Mouse (Mus musculus) adipocyte (in vitro differentiated cells): ENCODE measurements around the gene Ern1.
A peak's percentile ranks its signal among the peaks of the same experiment; 100 is the strongest.

Experiments
- DNase-seq: peaks from one replicate; pipeline ENCODE4 v3.0.0-alpha.2; 2016; ENCODE audit warnings: low spot score

Ern1 gene

DNA sequence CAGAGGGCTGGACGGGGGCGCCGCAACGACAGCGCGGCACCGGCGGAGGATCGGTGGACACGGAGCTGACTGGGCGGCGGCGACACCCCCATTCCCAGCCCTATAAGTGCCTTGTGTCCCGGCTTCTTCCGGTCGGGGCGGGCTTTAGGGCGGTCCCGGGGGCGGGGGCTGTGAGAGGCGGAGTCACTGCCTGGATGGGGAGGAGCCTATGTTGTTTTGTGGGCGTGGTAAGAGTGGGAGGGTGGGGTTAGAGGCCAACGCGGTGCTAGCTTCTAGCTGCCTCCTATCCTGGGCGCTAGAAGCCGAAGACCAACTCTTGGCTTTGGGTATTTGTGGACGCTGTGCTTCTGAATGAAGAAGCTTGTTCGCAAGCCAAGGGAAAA, at the start of gene Ern1:
Gene Ern1 (minus strand): TSS at position 120 of the 383 bp plus-strand sequence.
- peak; percentile 89 for DNase-seq

DNA sequence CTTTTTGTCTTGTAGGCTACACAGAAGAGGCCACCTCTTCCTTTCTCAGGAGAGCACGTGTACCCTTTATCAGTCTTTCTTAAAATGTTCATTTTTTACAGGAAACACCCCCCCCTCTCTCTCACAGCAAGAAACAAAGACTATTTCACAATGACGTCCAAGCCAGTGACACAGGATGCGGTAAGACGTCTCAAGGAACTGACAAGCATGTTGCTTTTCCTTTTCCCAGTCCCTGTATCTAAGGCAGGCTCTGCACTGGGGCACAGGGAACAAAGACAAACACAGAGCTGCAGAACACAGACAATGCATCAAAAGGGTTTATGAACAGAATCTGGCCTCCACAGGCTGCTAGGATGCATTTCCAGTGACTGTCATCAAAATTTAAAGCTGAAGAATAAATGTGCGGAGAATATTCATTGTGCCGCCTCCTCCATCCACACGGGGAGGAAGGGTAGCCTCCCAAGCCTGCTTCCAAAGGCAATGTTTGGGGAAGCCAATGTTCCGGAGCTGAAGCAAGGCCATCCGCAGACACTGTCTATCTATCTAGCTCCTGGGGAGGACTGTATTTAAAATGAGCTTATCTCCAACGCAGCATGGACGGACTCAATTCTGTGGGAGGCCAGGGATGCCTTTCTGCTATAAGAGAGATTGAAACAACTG, 48.7 kb upstream of the Ern1 start:
- DNase-seq, result no peak

DNA sequence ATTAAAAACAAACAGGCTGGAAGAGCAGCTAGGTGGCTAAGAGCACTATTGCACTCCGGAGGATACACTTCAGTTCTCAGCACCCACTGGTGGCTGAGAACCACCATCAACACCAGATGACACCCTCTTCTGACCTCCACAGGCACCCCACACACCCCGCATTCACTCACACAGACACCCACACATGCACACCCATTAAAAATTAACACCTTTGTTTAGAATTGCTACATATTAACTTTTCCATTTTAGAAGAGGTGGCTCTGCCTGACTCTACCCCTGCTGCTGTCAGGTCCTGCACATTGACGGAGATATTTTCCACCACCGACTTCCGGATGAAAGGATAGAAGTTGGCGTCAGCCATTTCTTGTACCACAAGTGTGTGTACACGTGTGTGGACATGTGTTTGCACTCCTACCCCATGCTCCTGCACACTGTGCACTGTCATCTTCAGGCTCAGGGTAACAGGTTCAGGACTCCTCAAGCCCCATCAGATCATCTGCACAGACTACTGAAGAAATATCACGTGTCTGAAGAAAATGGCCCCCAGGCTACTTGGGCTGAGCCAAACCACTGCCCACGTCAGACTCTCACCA, 48.1 kb upstream of the Ern1 start:
- no peak for DNase-seq

DNA sequence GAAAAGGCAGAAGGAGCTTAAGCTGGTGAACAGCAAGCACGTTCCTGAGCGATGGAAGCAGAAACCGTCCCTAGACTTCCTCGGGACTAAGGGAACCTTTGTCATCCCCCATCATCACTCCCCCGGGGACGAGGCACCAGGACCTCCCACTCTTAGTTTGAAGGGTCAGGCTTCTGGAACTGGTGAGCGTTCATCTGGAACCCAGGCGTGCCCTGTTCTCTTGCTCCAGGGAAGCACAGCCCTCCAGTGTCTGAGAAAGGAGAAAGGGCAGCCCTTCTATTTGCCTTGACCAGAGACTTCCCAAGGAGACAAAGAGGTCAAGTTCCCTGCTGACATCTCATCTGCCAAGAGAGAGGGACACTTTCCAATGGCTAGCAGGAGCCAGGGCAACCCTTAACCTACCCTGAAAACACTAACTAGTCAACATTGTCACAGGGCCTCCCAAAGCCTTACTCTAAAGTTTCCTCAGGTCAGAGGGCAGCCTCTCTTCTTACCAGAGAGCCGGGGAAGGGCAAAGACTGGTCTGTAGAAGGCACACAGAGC, 44.7 kb upstream of the Ern1 start:
- DNase-seq, result peak; percentile 79

DNA sequence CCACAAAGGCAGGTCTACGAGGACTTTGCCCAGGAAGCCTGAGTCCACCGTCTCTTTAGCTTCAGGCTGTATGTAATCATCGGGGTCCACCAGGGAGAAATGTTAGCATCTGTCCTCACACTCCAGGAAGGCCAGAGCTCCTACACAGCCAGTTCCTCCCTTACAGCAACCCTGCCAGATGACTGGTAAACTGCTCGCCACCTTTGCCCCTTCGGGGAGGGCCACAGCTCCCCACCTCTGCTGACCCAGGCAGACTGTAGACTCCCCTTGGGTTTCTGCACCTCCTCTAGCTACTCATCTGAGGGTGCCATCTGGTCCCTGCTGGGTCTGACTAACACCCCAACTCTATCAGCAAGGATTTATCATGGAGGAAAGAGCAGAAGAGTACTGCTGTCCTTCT, 42.1 kb upstream of the Ern1 start:
- DNase-seq, result no peak

DNA sequence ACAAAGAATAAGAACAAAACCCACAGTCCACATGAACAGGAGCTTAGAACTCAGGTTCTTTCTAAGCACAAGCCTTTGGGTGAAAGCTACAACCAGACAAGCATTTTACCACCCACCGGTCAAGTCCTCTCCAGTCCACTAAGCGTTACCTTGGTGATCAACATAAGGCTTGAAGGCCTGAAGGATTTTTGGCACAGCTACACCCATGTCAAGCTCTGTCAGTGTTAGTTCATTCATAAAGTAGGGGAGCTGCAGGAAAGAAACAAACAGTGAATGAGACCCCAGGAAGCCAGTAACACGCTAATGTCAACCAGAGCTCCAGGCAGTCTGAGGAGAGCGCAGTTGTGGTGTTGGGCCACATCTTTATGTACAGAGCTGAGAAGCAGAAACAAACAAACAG, 41.5 kb upstream of the Ern1 start:
- DNase-seq, result no peak

DNA sequence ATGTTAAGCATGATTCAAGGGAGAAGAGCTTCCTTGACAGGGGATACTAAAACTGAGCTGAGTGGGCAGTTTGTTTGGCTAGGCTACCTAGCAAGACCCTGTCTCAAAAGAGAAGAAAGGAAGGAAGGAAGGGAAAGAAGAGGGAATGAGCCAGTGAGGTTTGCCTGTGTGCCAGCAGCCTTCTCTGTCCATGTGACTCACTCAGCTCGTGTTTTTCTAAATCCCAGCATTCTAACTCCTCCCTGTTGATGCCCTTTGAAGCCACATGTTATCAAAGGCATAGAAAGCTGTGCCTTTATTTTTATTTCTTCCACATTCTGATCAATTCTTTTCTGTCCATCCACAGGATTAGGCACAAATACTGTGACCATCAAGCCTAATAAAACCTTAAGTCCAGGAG, 40.3 kb upstream of the Ern1 start:
- no peak for DNase-seq

DNA sequence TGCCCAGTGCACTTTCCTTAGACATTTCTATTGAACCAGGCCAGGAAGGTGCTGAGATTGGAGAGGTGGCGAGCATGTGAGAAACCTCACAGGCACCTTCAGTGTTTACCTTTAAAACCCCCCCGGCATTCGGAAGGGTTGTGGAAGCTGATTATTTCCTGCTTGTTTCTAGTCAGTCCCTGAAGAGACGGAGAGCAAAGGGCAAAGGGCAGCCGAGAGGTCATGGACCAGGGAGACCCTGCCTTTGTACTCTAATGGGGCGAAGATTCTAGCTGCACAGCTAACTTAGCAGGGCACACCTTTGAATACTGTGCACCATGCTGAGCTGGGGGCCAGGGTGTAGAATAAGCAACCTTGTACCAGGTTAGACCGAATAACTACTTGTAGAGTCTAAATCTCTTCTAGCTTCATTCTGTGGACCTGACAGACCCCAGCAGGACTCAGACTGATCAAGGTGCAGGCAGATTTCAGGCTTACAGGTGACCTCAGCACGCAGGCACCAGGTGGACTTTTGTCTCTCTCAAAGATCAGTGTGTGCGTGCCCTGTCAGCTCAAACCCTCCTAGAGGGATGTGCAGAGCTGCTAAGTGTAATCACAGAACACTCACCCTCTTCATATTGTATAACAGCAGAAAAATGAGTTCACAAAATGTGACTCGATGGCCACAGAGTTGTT, 39.6 kb upstream of the Ern1 start:
- no peak for DNase-seq

DNA sequence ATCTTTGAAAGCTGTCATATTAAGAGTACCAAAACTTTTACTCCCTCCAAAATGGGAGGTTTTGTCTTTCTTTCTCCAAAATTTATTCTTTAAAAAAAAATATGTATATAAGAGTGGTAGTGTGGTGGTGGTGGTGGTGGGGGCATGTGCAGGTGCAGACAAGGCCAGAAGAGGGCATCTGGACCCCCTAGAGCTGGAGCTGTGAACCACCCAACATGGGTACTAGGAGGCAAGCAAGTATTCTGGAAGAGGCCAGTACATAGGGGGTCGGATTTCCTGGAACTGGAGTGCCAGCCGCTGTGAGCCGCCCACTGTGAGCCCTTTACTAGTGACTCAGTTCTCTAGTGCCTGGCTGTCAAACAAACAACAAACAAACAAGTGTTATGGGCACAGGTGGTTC, 34.9 kb upstream of the Ern1 start:
- DNase-seq, result no peak

DNA sequence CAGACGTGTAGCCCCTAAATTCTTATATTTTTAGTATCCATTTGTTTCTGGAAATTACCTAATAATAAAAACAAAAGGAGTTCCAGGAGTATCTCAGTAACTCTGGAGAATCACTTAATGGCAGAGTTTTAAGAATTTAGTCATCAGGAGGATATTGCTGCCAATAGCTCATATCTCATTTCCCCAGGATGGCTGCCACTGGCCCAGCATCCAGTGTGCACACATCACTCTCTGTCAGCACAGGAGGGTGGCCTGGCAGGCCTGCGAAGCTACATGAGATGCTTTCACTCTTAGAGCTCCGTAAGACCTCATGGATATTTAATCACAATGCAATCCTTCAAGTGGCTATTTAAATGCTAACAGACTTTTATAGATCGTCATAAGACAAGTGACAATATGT, 34.0 kb upstream of the Ern1 start:
- no peak for DNase-seq

DNA sequence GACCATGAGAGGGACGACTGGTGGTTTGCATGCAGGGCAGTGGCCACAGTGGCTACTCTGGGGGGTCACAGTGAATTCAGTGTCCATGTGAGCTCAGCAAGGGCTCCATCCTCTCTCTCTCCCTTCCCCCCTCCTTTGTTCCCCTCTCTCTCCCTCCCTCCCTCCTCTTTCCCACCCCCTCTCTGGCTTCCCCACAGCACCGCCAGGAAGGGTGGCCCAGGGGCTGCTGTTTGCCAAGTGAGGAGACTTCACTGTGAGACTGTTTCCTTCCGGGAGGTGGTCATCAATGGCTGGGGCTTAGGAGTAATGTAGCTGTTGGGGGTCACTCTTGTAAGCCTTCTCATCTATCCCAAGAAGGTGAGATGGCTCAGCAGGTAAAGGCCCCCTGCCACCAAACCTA, 32.8 kb upstream of the Ern1 start:
- DNase-seq, result no peak

DNA sequence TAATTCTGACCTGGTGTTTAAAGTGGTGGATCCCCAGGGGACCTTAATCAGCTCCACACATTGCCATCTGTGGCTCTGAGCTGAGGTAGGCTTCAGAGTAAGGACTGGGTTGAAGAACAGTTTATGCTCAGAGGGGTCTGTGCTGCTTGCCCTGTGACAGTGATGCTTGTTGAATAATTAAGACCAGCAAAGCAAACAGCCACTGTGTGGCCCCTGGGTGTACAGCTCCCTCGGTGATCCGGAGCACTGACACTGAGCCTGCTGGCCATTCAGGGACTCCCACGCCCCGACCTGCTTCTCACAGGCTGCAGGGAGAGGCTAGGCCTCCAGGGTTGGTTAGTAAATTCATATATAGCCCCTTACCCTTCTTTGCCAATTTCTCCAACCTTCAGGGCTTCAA, 31.9 kb upstream of the Ern1 start:
- DNase-seq, result no peak

DNA sequence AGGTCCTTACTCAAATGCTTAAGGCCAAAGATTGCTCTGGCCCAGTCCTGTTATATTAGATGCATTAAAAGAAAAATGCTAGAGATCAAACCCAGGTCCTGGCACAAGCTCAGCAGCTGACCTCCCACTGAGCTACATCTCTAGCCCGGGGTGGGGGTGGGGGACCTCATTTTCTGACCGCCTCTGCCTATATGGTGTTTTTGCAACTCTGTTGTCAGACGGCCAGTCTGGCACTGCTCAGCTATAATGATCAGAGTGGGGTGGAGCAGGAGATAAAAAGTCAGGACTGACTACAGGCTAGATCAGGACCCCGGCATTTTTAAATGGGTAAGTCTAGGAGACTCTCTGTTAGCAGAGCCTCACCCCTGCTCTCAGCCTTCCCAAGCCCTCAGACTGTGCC, 30.7 kb upstream of the Ern1 start:
- DNase-seq, result no peak

DNA sequence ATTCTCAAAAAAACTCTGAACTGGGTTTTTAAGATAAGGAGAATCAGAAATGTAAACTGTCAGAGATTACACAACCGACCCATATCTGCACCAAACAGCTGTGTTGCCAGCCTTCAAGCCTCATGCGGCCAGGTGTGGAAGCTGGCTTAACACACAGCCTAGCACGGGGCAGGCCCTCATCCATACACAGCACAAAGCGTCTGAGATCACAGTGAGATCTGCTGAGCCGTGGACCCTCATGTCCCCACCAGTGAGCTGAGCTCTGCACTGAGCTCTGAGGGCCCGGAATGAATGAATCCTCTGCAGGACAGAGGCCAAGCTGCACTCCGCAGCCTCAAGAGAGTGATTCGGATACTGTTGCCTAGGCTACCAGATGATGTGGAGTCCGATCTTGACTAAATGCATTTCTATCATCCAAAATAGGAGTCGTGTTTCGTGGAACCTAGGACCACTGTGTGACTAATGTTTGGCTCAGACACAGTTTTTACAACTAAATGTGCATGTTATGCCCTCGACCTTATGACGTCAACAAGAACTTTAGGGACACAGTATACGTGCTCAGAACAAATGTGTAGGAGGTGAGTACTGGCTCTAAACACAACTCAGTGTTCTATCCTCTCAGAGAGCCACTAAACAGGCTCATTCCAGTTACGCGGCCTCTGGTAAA, 27.6 kb upstream of the Ern1 start:
- no peak for DNase-seq

DNA sequence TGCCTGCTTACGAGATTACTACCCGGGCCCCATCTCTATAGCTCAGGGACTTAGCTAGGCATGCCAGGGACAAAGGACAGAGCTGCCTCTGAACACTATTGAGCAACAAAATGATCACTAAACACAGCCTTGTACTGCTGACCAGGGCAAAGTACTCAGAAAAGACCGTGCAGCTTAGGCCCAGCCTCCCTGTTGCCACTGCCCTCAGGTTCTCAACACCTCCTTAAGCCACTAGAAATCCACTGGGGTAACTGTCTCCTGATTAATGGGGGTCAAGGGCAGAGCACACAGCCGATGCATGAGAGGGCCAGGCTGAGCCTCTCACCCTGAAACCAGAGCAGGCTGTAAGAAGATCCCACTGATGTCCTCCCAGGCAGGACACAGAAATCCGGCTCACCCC, 26.8 kb upstream of the Ern1 start:
- DNase-seq, result peak; percentile 48

DNA sequence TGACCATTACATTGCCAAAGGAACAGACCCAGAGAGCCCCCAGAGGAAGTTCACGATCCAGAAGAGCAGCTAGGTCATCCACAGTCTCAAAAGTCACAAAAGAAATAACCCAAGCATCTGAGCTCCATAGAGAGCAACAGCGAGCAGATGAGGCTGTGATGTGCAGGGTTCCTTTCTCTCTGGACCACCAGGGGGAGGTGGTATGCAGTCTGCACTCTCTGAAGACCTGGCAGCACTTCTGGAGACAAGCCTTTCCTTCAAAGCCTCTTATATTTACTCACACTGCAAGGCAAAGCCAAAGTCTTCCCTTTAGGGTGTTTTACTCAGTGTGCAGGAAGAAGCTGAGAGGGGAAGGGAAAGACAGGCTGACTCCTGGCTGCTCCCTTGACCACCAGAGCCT, 25.5 kb upstream of the Ern1 start:
- DNase-seq, result peak; percentile 40

DNA sequence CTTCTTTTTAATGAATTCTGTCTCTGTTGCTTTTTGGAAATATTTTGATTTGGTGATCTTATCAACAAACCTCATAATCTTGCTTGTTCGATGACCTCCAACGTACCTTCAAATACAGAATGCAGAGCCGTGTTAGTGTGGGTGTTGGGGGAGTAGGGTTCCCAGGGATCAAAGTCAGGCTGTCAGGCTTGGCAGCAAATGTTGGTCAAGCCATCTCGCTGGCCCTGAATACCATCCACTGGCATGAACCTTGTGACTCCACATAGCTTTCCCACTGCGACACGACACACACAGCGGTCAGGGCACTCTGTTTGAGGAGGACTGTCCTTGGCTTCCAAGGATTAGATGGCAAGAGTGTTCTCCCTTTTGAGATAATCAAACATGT, 24.3 kb upstream of the Ern1 start:
- DNase-seq, result no peak

DNA sequence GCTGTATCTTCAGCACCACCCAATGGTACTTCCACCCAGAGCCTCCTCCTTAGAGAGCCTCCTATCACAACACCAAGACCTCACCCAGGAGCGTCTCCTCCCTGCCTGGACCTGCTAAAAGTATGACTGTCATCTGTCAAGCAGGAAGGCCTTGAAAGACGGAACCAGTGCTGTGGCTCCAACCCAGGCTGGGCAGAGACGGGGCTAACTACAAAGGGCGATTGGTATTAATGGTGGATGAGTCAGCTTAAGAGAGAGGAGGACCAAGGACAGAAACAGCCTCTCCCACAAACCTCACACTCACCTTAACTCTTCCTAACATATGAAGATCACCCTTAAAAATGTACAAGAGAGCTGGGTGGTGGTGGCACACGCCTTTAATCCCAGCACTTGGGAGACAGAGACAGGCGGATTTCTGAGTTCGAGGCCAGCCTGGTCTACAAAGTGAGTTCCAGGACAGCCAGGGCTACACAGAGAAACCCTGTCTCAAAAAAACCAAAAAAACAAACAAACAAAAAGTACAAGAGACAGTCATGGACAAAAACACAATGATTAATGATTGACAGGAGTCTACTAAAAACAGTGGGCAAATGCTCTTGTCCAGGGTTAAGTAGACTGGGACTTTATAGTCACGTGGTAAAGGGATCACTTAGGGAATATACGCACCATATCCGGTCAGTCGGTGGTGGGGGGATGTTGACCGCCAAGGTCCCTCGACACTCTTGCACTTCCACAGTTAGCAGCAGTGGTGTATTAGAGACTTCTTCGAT, 23.8 kb upstream of the Ern1 start:
- no peak for DNase-seq

DNA sequence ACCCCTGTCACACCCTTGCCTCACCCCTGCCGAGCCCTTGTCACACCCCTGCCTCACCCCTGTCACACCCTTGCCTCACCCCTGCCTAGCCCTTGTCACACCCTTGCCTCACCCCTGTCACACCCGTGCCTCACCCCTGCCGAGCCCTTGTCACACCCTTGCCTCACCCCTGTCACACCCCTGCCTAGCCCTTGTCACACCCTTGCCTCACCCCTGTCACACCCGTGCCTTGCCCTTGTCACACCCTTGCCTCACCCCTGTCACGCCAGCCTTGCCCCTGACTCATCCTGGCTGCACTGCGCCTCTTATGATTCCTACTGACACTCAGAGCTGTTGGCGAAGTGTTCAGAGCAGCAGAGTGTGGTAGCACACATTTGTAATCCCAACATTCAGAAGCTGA, 20.0 kb upstream of the Ern1 start:
- DNase-seq, result no peak

DNA sequence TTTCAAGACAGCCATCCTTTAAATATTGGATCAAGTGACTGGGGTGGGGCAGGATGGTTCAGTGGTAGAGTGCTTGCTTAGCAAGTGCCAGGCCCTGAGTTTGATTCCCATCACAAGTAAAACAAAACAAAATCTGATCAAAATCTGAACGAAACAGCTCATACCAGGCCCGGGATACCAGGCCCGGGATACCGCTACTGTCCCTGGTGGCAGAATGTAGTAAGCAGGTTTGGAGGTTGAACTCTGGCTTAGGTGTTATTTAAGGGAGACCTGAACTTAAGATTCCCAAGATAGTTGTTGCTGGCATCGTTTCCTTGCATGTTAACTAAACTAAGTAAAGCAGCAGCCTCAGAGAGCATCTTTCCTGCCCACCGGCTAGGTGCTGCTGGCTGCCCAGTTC, 18.6 kb upstream of the Ern1 start:
- no peak for DNase-seq

DNA sequence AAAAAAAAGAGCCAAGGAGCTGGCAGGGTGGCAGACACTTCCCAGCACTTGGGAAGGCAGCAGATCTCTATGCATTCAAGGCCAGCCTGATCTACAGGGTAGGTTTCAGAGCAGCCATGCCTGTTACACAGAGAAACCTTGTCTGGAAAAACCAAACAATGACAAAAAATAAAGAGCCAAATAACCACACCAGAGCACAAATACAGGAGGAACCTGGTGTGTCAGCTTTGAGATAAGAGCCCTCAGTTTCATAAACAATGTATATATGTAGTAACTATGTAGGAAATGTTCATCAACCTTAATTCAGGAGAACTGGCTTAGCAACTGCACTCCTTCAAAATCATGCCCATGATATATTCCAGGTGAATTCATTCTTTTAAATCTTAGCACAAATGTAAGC, 16.5 kb upstream of the Ern1 start:
- DNase-seq, result no peak

DNA sequence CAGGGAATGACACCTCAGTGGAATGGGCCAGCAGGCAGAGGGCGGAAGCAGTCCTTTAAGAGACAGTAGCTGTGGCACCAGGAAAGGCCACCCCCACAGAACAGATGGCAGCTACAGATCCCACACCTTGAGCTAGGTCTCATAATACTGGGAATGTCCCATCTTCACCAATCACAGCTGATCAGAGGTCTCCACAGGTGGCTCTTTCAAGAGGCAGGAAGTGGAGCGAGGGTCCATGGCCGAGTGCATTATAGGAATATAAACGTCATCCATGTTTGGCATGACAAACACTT, 15.7 kb upstream of the Ern1 start:
- no peak for DNase-seq
